Mouse (Mus musculus): ENCODE measurements around the gene Lsm14b. TPM values are rescaled to one million over a fixed set of nuclear protein-coding genes. Genes with fewer than 3 reads are reported as not detected.

The Lsm14b gene
- polyA plus RNA-seq, 1 experiment from 2014 or later = 9.5 TPM

DNA sequence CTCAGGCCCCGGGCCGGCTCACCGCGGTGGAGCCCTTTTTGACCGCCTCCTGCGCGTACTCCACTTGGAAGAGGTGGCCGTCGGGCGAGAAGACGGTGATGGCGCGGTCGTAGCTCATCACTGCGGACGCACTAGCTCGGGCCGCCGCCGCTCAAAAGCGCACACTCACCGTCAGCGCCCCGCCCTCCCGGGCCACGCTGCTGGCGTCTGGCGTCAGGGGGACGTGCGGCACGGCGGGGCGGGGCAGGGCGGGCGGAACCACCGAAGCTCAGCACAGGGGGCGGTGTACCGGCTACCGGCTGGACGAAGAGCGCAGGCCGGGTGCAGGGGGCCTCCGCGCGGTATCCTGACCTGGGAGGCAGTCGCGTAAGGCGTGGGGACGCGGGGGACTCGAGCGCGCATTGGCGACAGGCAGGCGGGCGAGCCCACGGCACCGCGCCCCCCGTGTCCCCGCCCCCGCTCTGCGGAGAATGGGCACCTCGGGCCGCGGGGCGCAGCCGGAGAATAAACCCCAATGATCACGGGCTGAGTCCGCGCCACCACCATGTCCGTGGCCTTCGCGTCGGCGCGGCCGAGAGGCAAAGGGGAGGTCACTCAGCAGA lies 17.6 kb downstream of the Lsm14b start, which contains the start of the genes Psma7 and Ss18l1:
Psma7 (minus strand) TSS at position 178 of the 602 bp plus-strand sequence.
Ss18l1 (plus strand) TSS at position 254 of the 602 bp plus-strand sequence.
- Histone ChIP-seq H3K9ac (peak within 1 kb of the TSS; percentile 82), H3K27me3 (no peaks in the 10 kb centered on the region), H3K4me3 (peak within 1 kb of the TSS; percentile 88), H3K27ac (peak within 1 kb of the TSS; percentile 88), H3K9me3 (no peaks in the 10 kb centered on the region), H3K4me1 (peaks cover 28% of the 10 kb centered on the region), H3K36me3 (peaks cover 16% of the 10 kb centered on the region), H3K4me2 (peak within 1 kb of the TSS; percentile 86)
- ATAC-seq (ENCODE audit: borderline replicate concordance, extremely low read depth, low FRiP score, low TSS enrichment) = peak; percentile 96
- WGBS = under 1% methylated on average over 78 of the region's 78 CpGs

- H3K27me3 ChIP-seq = no peaks in the 10 kb centered on the region
- peak overlapping the region; percentile 86 for H3K4me2 ChIP-seq
- H3K4me1 ChIP-seq = peaks cover 28% of the 10 kb centered on the region
- ATAC-seq (ENCODE audit: borderline replicate concordance, extremely low read depth, low FRiP score, low TSS enrichment) = peak; percentile 56; the same call in 1 of the 2 replicates
- peaks cover 11% of the 10 kb centered on the region for H3K36me3 ChIP-seq
- peak overlapping the region; percentile 88 for H3K4me3 ChIP-seq
- H3K9ac ChIP-seq = peak overlapping the region; percentile 82
- no peaks in the 10 kb centered on the region for H3K9me3 ChIP-seq
- peak overlapping the region; percentile 88 for H3K27ac ChIP-seq
- WGBS = under 1% methylated on average over 66 of the region's 66 CpGs
Observed at GRCm38 (mm10) chr2:180042858-180043515, 18.2 kb downstream of the Lsm14b start.

- Histone ChIP-seq H3K27ac (no peak overlapping the region), H3K9me3 (no peaks in the 10 kb centered on the region), H3K4me3 (no peak overlapping the region), H3K9ac (no peak overlapping the region), H3K27me3 (no peaks in the 10 kb centered on the region), H3K4me2 (no peak overlapping the region), H3K4me1 (peaks cover 25% of the 10 kb centered on the region), H3K36me3 (no peaks in the 10 kb centered on the region)
- no peak for ATAC-seq (ENCODE audit: borderline replicate concordance, extremely low read depth, low FRiP score, low TSS enrichment)
- WGBS = 43% methylated on average over 4 of the region's 4 CpGs
Observed at GRCm38 (mm10) chr2:180045283-180045682, 20.5 kb downstream of the Lsm14b start.

- no peak overlapping the region for H3K4me2 ChIP-seq
- no peaks in the 10 kb centered on the region for H3K27me3 ChIP-seq
- WGBS = 55% methylated on average over 3 of the region's 3 CpGs
- peaks cover 13% of the 10 kb centered on the region for H3K4me1 ChIP-seq
- no peak overlapping the region for H3K27ac ChIP-seq
- no peak overlapping the region for H3K4me3 ChIP-seq
- H3K9ac ChIP-seq = no peak overlapping the region
- H3K9me3 ChIP-seq = no peaks in the 10 kb centered on the region
- no peaks in the 10 kb centered on the region for H3K36me3 ChIP-seq
- no peak for ATAC-seq (ENCODE audit: borderline replicate concordance, extremely low read depth, low FRiP score, low TSS enrichment)
Observed at GRCm38 (mm10) chr2:180047580-180047979, 22.8 kb downstream of the Lsm14b start.

DNA sequence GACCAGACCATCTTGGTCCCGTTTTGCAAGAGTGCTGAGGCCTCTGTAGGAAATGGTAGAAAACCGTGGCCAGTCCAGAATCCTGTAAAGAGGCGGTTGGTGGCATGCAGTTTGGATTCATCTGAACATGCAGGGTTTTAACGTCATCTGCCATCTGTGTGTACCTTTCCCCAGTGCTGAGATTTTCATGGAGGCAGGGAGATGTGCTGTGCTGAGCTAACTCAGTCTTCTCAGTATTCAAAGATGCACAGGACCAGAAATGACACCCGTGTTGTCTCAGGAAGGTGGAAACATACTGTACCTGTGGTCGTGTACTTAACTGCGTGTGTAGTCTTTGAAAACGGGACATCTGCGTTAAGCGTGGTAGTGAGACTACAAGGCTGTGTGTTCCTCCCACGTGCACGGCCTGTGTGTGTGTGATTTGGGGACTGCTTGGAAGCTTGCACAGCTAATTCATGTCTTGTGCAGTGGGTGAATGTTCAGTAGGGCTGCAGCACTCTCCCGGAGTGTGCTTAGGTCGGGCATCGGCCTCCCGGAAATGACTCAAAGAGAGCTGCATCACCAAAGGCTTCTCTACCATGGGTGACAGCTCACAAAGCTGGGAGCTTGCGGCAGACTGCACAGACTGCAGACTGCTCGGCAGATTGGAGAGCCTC lies 23.3 kb downstream of the Lsm14b start:
- Histone ChIP-seq H3K4me2 (no peak overlapping the region), H3K36me3 (no peaks in the 10 kb centered on the region; the same call in 1 of the 2 replicates), H3K9ac (no peak overlapping the region), H3K9me3 (no peaks in the 10 kb centered on the region), H3K4me3 (no peak overlapping the region), H3K4me1 (peaks cover 13% of the 10 kb centered on the region), H3K27me3 (no peaks in the 10 kb centered on the region), H3K27ac (no peak overlapping the region)
- 89% methylated on average over 18 of the region's 18 CpGs for WGBS
- no peak for ATAC-seq (ENCODE audit: borderline replicate concordance, extremely low read depth, low FRiP score, low TSS enrichment)

GRCm38 (mm10) chr2:180050986-180051385 lies 26.2 kb downstream of the Lsm14b start:
- no peaks in the 10 kb centered on the region for H3K4me1 ChIP-seq
- H3K4me2 ChIP-seq = no peak overlapping the region
- H3K9ac ChIP-seq = no peak overlapping the region
- WGBS = 28% methylated on average over 5 of the region's 5 CpGs
- H3K9me3 ChIP-seq = no peaks in the 10 kb centered on the region
- H3K27me3 ChIP-seq = no peaks in the 10 kb centered on the region
- H3K4me3 ChIP-seq = no peak overlapping the region
- peaks cover 11% of the 10 kb centered on the region for H3K36me3 ChIP-seq
- no peak overlapping the region for H3K27ac ChIP-seq
- ATAC-seq (ENCODE audit: borderline replicate concordance, extremely low read depth, low FRiP score, low TSS enrichment) = peak; percentile 20; the same call in 1 of the 2 replicates

DNA sequence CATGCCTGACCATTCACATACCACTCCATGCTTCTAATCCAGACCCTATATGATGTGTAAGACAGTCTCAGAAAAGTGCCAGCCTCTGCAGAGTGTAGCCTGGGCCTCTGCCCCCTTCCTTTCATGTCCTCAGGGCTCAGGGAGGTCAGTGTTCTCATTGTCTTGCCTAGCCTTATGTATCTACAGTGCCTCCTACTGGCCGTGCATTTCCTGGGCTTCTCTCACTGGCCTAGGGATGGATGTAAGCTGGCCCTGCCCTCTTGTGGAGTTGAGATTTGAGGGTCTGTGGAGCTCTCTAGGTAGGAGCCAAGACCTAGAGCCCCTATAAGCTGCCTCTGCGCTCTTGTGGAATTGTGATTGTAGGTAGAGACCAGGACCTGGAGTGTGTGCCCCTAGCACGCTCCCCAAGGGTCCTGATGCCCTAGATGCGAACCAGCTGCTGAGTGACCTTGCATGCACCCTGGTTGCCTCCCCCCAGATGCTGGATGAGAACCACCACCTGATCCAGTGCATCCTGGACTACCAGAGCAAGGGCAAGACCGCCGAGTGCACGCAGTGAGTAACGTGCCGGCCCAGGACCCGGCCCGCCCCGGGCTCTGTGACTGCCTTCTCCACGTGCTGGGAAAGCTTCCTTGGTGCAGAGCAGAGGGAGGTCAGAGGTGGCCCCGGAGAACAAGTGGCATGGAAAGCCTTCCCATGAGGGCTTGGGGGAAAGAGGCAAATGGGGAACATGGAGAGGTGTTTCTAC lies 27.4 kb downstream of the Lsm14b start:
- no peak overlapping the region for H3K4me3 ChIP-seq
- H3K27ac ChIP-seq = no peak overlapping the region
- H3K36me3 ChIP-seq = peaks cover 19% of the 10 kb centered on the region
- H3K27me3 ChIP-seq = no peaks in the 10 kb centered on the region
- H3K9ac ChIP-seq = no peak overlapping the region
- H3K4me2 ChIP-seq = no peak overlapping the region
- WGBS = 90% methylated on average over 14 of the region's 14 CpGs
- ATAC-seq (ENCODE audit: borderline replicate concordance, extremely low read depth, low FRiP score, low TSS enrichment) = no peak
- no peaks in the 10 kb centered on the region for H3K9me3 ChIP-seq
- H3K4me1 ChIP-seq = no peaks in the 10 kb centered on the region

- no peaks in the 10 kb centered on the region for H3K4me1 ChIP-seq
- 95% methylated on average over 9 of the region's 9 CpGs for WGBS
- no peaks in the 10 kb centered on the region for H3K27me3 ChIP-seq
- H3K4me3 ChIP-seq = no peak overlapping the region
- peaks cover 26% of the 10 kb centered on the region for H3K36me3 ChIP-seq
- ATAC-seq (ENCODE audit: borderline replicate concordance, extremely low read depth, low FRiP score, low TSS enrichment) = no peak
- H3K4me2 ChIP-seq = no peak overlapping the region
- H3K9me3 ChIP-seq = no peaks in the 10 kb centered on the region
- no peak overlapping the region for H3K27ac ChIP-seq
- no peak overlapping the region for H3K9ac ChIP-seq
Observed at GRCm38 (mm10) chr2:180053001-180053400, 28.2 kb downstream of the Lsm14b start.

DNA sequence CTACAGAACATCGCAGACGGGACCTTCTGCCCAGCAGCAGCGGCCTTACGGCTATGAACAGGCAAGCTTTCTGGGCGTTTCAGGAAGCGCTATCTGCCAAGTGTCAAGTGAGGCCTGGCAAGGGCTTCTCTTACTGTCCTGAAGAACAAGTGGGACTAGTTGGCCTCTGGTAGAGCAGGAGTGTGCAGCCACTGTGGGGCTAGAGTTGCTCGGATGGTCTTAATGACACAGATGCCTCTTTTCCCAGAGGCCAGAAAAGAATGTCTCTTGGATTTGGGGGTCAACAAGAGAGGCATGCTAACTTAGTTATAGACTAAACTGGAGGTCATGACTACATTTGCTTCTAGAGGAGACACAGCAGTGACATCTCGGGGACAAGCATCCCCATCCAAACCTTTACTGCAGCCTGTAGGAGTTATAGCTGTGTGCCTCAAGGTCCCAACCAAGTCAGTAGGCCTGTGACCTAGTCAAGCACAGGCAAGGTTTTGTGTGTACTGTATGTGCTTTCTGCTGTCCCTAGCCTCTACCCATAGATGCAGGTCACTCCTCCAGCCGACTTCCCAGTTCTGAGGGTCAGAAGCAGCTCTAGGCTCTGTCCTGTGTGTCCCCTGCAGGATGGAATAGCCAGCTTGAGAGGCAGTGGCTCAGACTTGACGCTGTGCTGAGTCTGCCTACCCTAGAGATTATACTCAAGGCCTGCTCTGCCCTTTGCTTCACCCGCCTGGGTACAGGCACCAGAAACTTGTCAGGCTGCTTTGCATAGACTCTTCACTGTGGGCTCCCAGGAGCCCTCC lies 38.7 kb downstream of the Lsm14b start:
- no peak overlapping the region for H3K4me2 ChIP-seq
- no peaks in the 10 kb centered on the region for H3K27me3 ChIP-seq
- peaks cover 39% of the 10 kb centered on the region for H3K36me3 ChIP-seq
- no peaks in the 10 kb centered on the region for H3K9me3 ChIP-seq
- H3K9ac ChIP-seq = no peak overlapping the region
- no peak overlapping the region for H3K27ac ChIP-seq
- no peaks in the 10 kb centered on the region for H3K4me1 ChIP-seq
- H3K4me3 ChIP-seq = no peak overlapping the region
- WGBS = 90% methylated on average over 11 of the region's 11 CpGs
- ATAC-seq (ENCODE audit: borderline replicate concordance, extremely low read depth, low FRiP score, low TSS enrichment) = no peak

DNA sequence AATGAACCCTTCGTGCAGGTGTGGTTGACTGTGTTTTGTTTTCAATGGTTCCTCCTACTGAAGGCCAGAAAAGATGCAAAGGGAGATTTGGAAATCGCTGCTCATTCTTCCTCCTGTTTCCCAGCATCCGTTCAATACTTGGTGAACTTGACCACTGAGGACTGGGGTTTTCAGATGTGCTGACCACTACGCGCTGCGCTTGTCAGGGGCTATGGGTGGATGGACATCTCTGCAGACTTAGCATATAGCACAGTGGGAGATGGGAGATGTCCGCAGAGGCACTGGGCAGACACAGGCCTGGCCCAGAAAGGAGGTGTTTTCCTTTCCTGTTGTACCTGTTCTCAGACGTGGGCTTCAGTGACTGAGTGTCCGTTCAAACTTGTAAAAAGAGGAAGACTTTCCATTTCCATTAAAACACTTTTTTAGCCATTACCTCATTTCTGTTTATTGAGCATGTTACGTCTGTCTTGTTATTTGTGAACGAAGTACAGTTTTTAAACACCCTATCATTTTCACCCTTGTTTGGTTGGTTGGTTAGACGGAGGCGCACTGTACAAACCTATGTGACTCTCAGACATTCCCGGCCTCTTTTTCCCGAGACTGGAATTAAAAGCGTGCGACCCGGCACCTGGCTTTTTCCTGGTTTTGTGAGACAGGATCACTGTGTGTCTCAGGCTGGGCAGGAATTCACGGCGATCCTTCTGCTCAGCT lies 45.1 kb downstream of the Lsm14b start:
- ATAC-seq (ENCODE audit: borderline replicate concordance, extremely low read depth, low FRiP score, low TSS enrichment) = peak; percentile 58
- 32% methylated on average over 20 of the region's 20 CpGs for WGBS
- Histone ChIP-seq H3K27ac (peak overlapping the region; percentile 74), H3K36me3 (peaks cover 11% of the 10 kb centered on the region; the same call in 1 of the 2 replicates), H3K4me3 (peak overlapping the region; percentile 84), H3K4me1 (peaks cover 12% of the 10 kb centered on the region), H3K27me3 (no peaks in the 10 kb centered on the region), H3K9me3 (no peaks in the 10 kb centered on the region), H3K4me2 (peak overlapping the region; percentile 91), H3K9ac (peak overlapping the region; percentile 79)
